Mouse (Mus musculus): ENCODE measurements at regions not wholly inside any gene's neighbourhood (a gene's known extent, or its start where the extent isn't known, plus 50 kb on each side); places are given as distances from the start of the nearest gene placed in this dataset.
"Not testable (repeated sequence)": the region's sequence is repeated elsewhere in the genome, so short reads cannot be mapped to it uniquely, and the experiment has no call there.

DNA sequence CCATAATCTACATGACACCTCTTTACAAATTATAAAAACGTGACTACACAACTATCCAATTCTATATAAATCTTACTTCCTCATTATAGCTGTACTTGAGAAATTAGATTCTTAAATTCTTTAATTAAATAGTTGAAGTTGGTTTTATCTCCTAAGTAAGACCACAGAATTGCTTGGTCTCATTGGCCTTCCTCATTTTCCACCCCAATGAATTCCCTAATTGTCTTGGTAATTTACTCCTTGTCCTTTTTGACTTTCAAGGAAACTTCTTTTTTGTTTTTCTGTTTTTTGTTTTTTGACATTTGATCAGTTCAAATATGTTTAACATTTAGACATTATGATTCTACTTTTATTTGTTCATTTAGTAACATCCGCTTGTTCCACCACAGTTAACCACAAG is 1591.7 kb upstream of the Pcdh20 start:
- DNase-seq (ENCODE audit: low spot score in 2 of 2), result no peak

DNA sequence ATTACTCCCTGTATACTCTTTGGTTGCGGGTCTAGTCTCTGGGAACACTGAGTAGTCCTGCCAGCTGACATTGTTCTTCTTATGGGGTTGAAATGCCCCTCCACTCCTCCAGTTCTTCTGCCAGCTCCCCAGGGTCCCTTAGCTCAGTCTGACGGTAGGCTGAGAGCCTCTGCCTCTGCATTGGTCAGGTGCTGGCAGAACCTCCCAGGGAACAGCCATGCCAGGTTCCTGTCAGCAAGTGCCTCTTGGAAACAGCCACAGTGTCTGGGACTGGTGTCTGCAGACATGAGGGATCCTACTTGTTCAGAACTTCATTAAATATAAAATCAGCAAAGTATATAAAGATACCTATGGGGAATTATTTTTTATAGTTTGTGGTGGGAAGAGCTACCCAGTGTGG is 1578.6 kb upstream of the Pcdh20 start:
- DNase-seq (ENCODE audit: low spot score in 2 of 2), result peak; percentile 2 to 28

DNA sequence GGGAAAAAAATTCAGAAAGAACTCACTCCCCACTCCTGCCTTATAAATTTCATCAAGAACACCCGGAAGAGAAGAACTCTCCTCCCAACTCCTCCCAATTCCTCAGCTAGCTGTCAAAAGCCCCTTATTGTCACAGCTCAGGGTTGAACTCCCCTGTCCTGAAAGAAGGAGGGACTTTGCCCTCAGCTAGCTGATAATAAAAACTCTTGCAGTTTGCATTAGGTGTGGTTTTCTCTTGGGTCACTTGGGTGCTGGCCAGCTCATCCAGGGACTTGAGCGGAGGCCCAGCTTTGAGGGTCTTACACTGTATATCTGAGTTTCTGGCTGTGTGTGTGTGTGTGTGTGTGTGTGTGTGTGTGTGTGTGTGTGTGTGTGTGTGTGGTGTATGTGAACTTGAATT is 1577.6 kb upstream of the Pcdh20 start:
- not testable (repeated sequence) for DNase-seq (ENCODE audit: low spot score in 2 of 2)

Data from heart, adult 9 months (tissue).